Mouse (Mus musculus) stomach, embryonic 16.5 days (tissue): ENCODE measurements around the gene Grin2d. TPM values are rescaled to one million over a fixed set of nuclear protein-coding genes. Genes with fewer than 3 reads are reported as not detected.

Source experiments
- ATAC-seq: fragments of 200-750 bp; cut with Nextera tagmentation; 2 replicates; pipeline ENCODE4 v1.8.0; 2017; ENCODE audit warnings: moderate number of reproducible peaks, moderate TSS enrichment; ENCODE audit not compliant: insufficient read depth, low FRiP score
- H3K27ac ChIP-seq: fragments of 300-500 bp; sonication (generic); 2 replicates; pipeline ENCODE4 v1.5.1; 2014; ENCODE audit warnings: low read length
- H3K27me3 ChIP-seq: fragments of 300-500 bp; sonication (generic); 2 replicates; pipeline ENCODE4 v1.6.1; 2014; ENCODE audit warnings: low read length, control low read depth, mixed read lengths; ENCODE audit not compliant: control insufficient read depth, insufficient read depth
- H3K36me3 ChIP-seq: fragments of 300-500 bp; sonication (generic); 2 replicates; pipeline ENCODE4 v1.6.1; 2014; ENCODE audit warnings: low read length; ENCODE audit not compliant: control insufficient read depth, insufficient read depth
- H3K4me1 ChIP-seq: fragments of 300-500 bp; sonication (generic); 2 replicates; pipeline ENCODE4 v1.6.1; 2014; ENCODE audit warnings: low read length, control low read depth, mixed read lengths; ENCODE audit not compliant: control insufficient read depth, insufficient read depth
- H3K4me2 ChIP-seq: fragments of 300-500 bp; sonication (generic); 2 replicates; pipeline ENCODE4 v1.6.1; 2014; ENCODE audit warnings: low read depth, low read length, mixed read lengths
- H3K4me3 ChIP-seq: fragments of 300-500 bp; sonication (generic); replicated peaks from 2 replicates; pipeline ENCODE4 v1.5.1; 2014; ENCODE audit warnings: mild to moderate bottlenecking, low read length
- H3K9ac ChIP-seq: fragments of 300-500 bp; sonication (generic); 2 replicates; pipeline ENCODE4 v1.6.1; 2014; ENCODE audit warnings: low read length
- H3K9me3 ChIP-seq: fragments of 300-500 bp; sonication (generic); replicated peaks from 2 replicates; pipeline ENCODE4 v1.6.1; 2016; ENCODE audit warnings: low read length, control low read depth; ENCODE audit not compliant: control insufficient read depth
- WGBS: fragments of 180-500 bp; shearing (Covaris S2); extraction: QIAGEN DNeasy Blood & Tissue Kit; methylation state at CpG from one replicate; pipeline ENCODE4 v1.1.7; 2014; 5-methylcytosine and 5-hydroxymethylcytosine counted together
- polyA plus RNA-seq: library from polyadenylated mRNA; unstranded; fragments of >200 nt; fragmentation: Nextera tagmentation; extraction: Ambion mirVana; gene quantifications from 2 replicates; pipeline ENCODE4 v1.2.1, GENCODE M21; 2015

Grin2d gene
- polyA plus RNA-seq, 1 experiment from 2014 or later, result 0.23 TPM

DNA sequence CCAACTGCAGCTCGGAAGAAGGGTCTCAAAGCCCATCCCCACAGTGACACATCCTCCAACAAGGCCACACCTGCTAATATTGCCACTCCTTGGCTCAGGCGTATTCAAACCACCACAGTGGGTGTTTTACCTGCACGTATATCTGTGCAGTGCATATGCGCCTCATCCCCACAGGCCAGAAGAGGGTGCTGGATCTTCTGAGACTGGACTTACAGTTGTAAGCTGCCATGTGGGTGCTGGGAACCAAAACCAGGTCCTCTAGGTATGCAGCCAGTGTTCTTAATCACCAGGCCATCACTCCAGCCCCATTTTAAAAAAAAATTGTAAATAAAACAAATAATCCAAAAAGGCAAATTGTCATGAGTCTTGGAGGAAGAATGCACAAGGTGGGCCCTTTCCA lies 2.4 kb upstream of the Grin2d start:
- Histone ChIP-seq H3K27me3 (no peaks in the 10 kb centered on the region), H3K4me1 (no peaks in the 10 kb centered on the region), H3K9me3 (no peaks in the 10 kb centered on the region), H3K36me3 (peaks cover 53% of the 10 kb centered on the region), H3K9ac (no peak overlapping the region), H3K4me2 (no peak overlapping the region), H3K27ac (no peak overlapping the region), H3K4me3 (no peak overlapping the region)
- WGBS, result 92% methylated on average over 4 of the region's 4 CpGs
- ATAC-seq, result no peak

DNA sequence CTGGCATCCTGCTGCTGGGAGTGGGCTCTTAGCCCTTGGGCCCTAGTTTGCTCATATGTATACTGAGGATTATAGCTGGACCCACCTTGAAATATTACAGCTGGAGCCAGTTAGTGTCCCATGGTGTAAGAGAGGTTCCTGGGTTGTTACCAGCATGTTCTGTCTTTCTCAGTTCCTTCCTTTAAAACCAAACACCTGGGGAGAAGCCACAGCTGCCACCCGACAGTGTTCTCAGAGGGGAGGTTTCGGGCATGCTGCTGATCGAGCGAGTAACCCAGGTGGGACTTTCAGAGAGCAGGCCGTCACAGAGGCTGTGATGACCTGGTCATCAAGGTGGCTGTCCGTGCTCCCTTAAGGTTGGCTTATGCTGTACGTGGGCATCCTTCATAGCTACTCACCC lies 1.3 kb downstream of the Grin2d start:
- ATAC-seq, result no peak
- no peak overlapping the region for H3K4me2 ChIP-seq
- 94% methylated on average over 7 of the region's 7 CpGs for WGBS
- H3K9me3 ChIP-seq, result no peaks in the 10 kb centered on the region
- no peak overlapping the region for H3K4me3 ChIP-seq
- peaks cover 43% of the 10 kb centered on the region for H3K36me3 ChIP-seq
- H3K27me3 ChIP-seq, result 0 out of 2 replicates have a peak, but pooled peaks cover 1% of the 10 kb centered on the region
- peaks cover 16% of the 10 kb centered on the region for H3K4me1 ChIP-seq
- no peak overlapping the region for H3K27ac ChIP-seq
- H3K9ac ChIP-seq, result no peak overlapping the region

DNA sequence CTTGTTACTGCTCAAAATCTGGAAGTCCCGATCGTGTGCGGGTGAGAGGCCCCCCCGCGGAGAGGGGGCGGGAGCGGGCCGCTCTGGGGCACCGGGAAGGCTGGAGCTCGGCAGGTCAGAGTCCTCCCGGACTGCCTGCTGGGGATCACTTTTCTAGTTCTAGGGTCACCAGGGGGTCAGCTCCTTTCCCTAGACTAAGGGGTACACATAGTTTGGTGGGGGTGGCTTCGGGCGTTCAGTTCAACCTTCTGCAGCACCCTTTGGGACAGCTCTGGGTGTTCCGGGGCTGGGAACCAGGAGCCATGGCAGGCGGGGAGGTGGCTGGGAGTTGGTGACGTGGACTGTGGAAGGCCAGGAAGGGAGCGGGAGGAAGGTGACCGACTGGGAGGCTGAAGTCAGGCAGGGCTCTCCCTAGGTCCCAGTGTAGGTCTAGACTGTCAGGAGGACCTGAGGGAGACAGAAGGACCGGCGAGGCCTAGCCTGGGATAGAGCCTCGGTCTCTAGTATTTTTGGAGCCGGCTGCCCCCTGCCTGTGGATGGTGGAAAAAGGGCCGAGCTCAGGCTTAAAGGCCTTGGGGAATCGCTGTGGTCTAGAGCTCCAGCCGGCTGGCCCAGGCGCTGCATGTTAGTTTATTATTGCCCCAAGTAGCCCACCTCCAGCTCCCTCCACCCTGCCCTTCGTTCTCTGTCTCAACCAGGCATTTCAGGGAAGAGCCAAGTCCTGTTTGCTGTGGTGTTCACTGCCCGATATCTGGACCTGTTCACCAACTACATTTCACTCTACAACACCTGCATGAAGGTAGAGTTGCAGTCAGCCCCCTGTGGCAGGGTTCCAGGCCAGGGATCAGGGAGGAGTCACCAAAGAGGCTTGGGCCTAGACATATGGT lies 4.9 kb downstream of the Grin2d start:
- peak; percentile 54 for ATAC-seq
- H3K4me1 ChIP-seq, result peaks cover 34% of the 10 kb centered on the region
- H3K9me3 ChIP-seq, result no peaks in the 10 kb centered on the region
- peak overlapping the region; percentile 96 for H3K27ac ChIP-seq
- peak overlapping the region; percentile 93 for H3K4me3 ChIP-seq
- 2% methylated on average over 28 of the region's 28 CpGs for WGBS
- peak overlapping the region; percentile 97 for H3K9ac ChIP-seq
- H3K4me2 ChIP-seq, result peak overlapping the region; percentile 66
- peaks cover 19% of the 10 kb centered on the region for H3K27me3 ChIP-seq
- H3K36me3 ChIP-seq, result peaks cover 23% of the 10 kb centered on the region

DNA sequence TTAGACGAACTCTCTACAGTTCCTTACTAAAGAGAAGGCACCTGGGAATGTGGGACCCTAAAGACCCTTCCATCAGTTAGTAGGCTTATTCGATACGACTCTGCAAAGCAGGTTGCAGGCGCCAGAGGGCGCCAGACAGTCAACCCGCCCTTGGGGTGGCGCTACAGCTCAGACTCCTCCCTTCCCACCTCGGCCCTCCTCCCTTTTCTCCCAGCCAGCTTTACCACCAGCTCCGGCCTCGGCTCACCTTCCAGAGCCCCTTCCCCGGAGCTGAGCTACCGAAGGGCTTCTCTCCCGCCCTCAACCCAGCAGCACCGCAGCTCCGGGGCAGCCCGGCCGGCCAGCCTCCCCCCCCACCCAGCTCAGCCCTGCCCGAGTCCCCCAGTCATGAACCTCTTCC lies 5.6 kb downstream of the Grin2d start, which contains the start of gene Kdelr1:
Gene Kdelr1, plus strand, starts transcription at position 149 of the 400 bp plus-strand sequence.
- Histone ChIP-seq H3K9me3 (no peaks in the 10 kb centered on the region), H3K36me3 (peaks cover 20% of the 10 kb centered on the region), H3K27me3 (peaks cover 19% of the 10 kb centered on the region), H3K4me3 (peak within 1 kb of the TSS; percentile 93), H3K4me2 (peak within 1 kb of the TSS; percentile 66), H3K9ac (peak within 1 kb of the TSS; percentile 97), H3K27ac (peak within 1 kb of the TSS; percentile 96), H3K4me1 (peaks cover 37% of the 10 kb centered on the region)
- under 1% methylated on average over 18 of the region's 18 CpGs for WGBS
- peak; percentile 84 for ATAC-seq

- H3K36me3 ChIP-seq, result peaks cover 10% of the 10 kb centered on the region
- no peak for ATAC-seq
- peak overlapping the region; percentile 26 for H3K4me3 ChIP-seq
- H3K4me2 ChIP-seq, result peak overlapping the region; percentile 49
- no peaks in the 10 kb centered on the region for H3K9me3 ChIP-seq
- no peak overlapping the region for H3K27ac ChIP-seq
- H3K9ac ChIP-seq, result peak overlapping the region; percentile 53
- peaks cover 41% of the 10 kb centered on the region for H3K4me1 ChIP-seq
- WGBS, result 1% methylated on average over 30 of the region's 30 CpGs
- peaks cover 19% of the 10 kb centered on the region for H3K27me3 ChIP-seq
Measured at GRCm38 (mm10) chr7:45870282-45871058, 7.7 kb downstream of the Grin2d start.

GRCm38 (mm10) chr7:45869787-45870186 lies 8.4 kb downstream of the Grin2d start:
- peaks cover 6% of the 10 kb centered on the region for H3K36me3 ChIP-seq
- H3K27me3 ChIP-seq, result peaks cover 19% of the 10 kb centered on the region
- no peak overlapping the region; the same call in 1 of the 2 replicates for H3K4me3 ChIP-seq
- no peak for ATAC-seq
- WGBS, result 2% methylated on average over 11 of the region's 14 CpGs
- peak overlapping the region; percentile 49 for H3K4me2 ChIP-seq
- H3K9me3 ChIP-seq, result no peaks in the 10 kb centered on the region
- peaks cover 36% of the 10 kb centered on the region for H3K4me1 ChIP-seq
- H3K27ac ChIP-seq, result no peak overlapping the region
- H3K9ac ChIP-seq, result peak overlapping the region; percentile 53

GRCm38 (mm10) chr7:45869107-45869670 lies 9.0 kb downstream of the Grin2d start:
- Histone ChIP-seq H3K27ac (no peak overlapping the region), H3K4me3 (no peak overlapping the region), H3K27me3 (peaks cover 19% of the 10 kb centered on the region), H3K36me3 (peaks cover under 1% of the 10 kb centered on the region; the same call in 1 of the 2 replicates), H3K9ac (peak overlapping the region; percentile 53), H3K4me1 (peaks cover 30% of the 10 kb centered on the region), H3K9me3 (no peaks in the 10 kb centered on the region), H3K4me2 (peak overlapping the region; percentile 49)
- WGBS, result 23% methylated on average over 8 of the region's 8 CpGs
- no peak for ATAC-seq

DNA sequence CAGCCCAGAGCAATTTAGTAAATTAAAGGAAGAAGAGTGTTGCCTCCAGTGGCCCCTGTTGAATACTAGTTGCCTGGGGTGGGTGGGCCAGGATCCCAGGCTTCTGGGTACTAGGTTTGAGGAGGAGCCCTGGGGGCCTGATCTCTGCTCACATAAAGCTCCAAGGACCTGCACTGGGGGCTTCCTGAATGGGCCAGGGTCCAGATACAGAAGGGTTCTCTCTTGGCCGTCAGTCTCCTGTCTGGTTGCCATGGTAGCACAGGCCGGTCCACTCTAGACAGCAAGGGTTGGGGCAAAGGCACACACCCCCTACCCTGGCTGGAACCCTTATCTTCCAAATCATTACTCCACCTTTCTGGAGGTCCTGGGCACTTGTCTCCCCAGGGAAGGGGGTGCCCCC lies 10.3 kb downstream of the Grin2d start:
- H3K36me3 ChIP-seq, result no peaks in the 10 kb centered on the region
- H3K4me3 ChIP-seq, result no peak overlapping the region
- ATAC-seq, result no peak
- H3K9ac ChIP-seq, result no peak overlapping the region
- no peak overlapping the region for H3K27ac ChIP-seq
- WGBS, result 33% methylated on average over 2 of the region's 2 CpGs
- peaks cover 25% of the 10 kb centered on the region for H3K4me1 ChIP-seq
- H3K4me2 ChIP-seq, result no peak overlapping the region; the same call in 1 of the 2 replicates
- peaks cover 19% of the 10 kb centered on the region for H3K27me3 ChIP-seq
- H3K9me3 ChIP-seq, result no peaks in the 10 kb centered on the region
